Mouse (Mus musculus) induced T-regulatory cell, adult 2 months (primary cell): Measurements from ENCODE around the gene Acad9.
A peak's percentile ranks its signal among the peaks of the same experiment; 100 is the strongest.

Source experiments
- DNase-seq: peaks from one replicate; pipeline ENCODE4 v3.0.0-alpha.2; 2012; ENCODE audit warnings: low read depth

The Acad9 gene

GRCm38 (mm10) chr3:36065843-36066651 is at the start of gene Acad9:
Gene Acad9 (plus strand): TSS chr3:36065979.
- DNase-seq = peak; percentile 96

- no peak for DNase-seq
These were observed 40.0 kb upstream of the Acad9 start for GRCm38 (mm10) chr3:36025732-36026131.

GRCm38 (mm10) chr3:36029993-36030392 is 35.8 kb upstream of the Acad9 start:
- DNase-seq = no peak

GRCm38 (mm10) chr3:36031740-36032510 is 33.9 kb upstream of the Acad9 start:
- DNase-seq = no peak

- DNase-seq = no peak
These were observed 21.3 kb upstream of the Acad9 start for GRCm38 (mm10) chr3:36044520-36044919.

GRCm38 (mm10) chr3:36045086-36045485 is 20.7 kb upstream of the Acad9 start:
- no peak for DNase-seq

- DNase-seq = no peak
These were observed 16.7 kb upstream of the Acad9 start for GRCm38 (mm10) chr3:36049106-36049505.

GRCm38 (mm10) chr3:36053447-36053846 is 12.3 kb upstream of the Acad9 start, which contains the start of gene Ccdc144b:
Gene Ccdc144b (minus strand): TSS chr3:36053547.
- DNase-seq = no peak

- peak; percentile 84 for DNase-seq
These were observed 5.5 kb upstream of the Acad9 start for GRCm38 (mm10) chr3:36060096-36060850.

GRCm38 (mm10) chr3:36064592-36065061 is 1.2 kb upstream of the Acad9 start:
- peak; percentile 64 for DNase-seq

- no peak for DNase-seq
These were observed 613 bp upstream of the Acad9 start for GRCm38 (mm10) chr3:36065166-36065565.

- no peak for DNase-seq
These were observed 2.0 kb downstream of the Acad9 start for GRCm38 (mm10) chr3:36067731-36068130.

GRCm38 (mm10) chr3:36070436-36070835 is 4.7 kb downstream of the Acad9 start:
- no peak for DNase-seq

- no peak for DNase-seq
These were observed 5.3 kb downstream of the Acad9 start for GRCm38 (mm10) chr3:36071047-36071446.

GRCm38 (mm10) chr3:36074231-36074630 is 8.5 kb downstream of the Acad9 start:
- no peak for DNase-seq

- no peak for DNase-seq
These were observed 9.7 kb downstream of the Acad9 start for GRCm38 (mm10) chr3:36075466-36075865.

- DNase-seq = no peak
These were observed 11.6 kb downstream of the Acad9 start for GRCm38 (mm10) chr3:36077386-36077785.

- no peak for DNase-seq
These were observed 14.1 kb downstream of the Acad9 start for GRCm38 (mm10) chr3:36079886-36080285.

GRCm38 (mm10) chr3:36080741-36081140 is 15.0 kb downstream of the Acad9 start:
- no peak for DNase-seq

GRCm38 (mm10) chr3:36082843-36083242 is 17.1 kb downstream of the Acad9 start:
- DNase-seq = no peak

- no peak for DNase-seq
These were observed 17.6 kb downstream of the Acad9 start for GRCm38 (mm10) chr3:36083381-36083780.

GRCm38 (mm10) chr3:36085394-36085793 is 19.6 kb downstream of the Acad9 start:
- no peak for DNase-seq
